Mouse (Mus musculus) duodenum, adult 2 months (tissue): Measurements from ENCODE around the gene Mgat4a. TPM values are rescaled to one million over a fixed set of nuclear protein-coding genes. Genes with fewer than 3 reads are reported as not detected.

Experiments
- polyA plus RNA-seq: library from polyadenylated mRNA; depleted of rRNA; stranded (reverse); fragments of >200 nt; gene quantifications from 2 replicates; pipeline ENCODE4 v1.2.3, GENCODE M21; 2012; ENCODE audit warnings: low replicate concordance; rRNA removed

The Mgat4a gene
- 22.3 and 31.9 TPM in 2 replicates for polyA plus RNA-seq

DNA sequence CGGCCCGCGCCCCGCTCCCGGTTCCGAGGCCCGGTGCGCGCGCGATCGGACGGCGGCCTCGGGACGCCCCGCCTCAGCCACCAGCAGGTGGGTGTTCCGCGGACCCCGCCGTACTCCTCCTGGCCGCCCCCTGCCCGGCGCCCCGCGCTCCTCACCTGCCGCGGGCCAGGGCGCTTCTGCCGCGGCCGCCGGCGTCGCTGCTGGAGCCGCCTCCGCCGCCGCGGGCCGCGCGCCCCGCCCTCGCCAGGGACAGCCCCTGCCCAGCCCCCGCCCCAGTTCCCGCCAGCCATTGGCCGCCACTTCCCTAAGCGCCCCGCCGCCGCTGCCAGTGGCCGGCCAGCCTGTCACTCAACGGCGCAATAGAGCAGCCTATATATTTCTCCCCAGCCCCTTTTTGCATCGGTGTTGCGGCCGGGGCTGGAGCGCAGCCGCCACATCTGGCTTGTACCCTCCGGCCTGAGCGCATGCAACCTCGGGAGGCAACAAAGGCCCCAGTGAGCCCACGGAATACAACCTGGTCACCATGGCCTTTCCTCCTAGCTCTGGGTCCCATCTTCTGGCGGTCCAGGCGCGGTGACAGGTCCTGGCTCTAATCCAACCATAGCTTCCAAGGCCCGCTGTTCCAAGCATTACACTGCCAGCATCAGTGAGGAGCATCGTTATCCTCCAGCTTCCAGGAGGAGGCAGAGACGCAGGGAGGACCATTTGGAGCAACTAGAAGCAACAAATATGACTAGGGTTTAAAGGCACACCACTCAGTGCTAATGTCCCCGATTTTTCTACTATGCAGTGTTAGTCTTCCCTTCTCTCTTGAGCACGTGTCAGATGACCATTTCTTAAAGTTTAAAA is at the start of gene Mgat4a:
Gene Mgat4a, minus strand, starts transcription at position 207 of the 849 bp plus-strand sequence.

GRCm38 (mm10) chr1:37429366-37430296 is 111.2 kb downstream of the Mgat4a start, which contains the start of the genes Coa5 and Unc50:
Gene Coa5 (minus strand): TSS chr1:37430103.
Gene Unc50 (plus strand): TSS chr1:37430139.

Other genes starting within 250 kb of the Mgat4a start
- gene Inpp4a, start 241.2 kb downstream of the Mgat4a start, polyA plus RNA-seq: 8.7 and 11.4 TPM in 2 replicates
- 23.7 and 24.7 TPM in 2 replicates for gene Coa5, start 110.9 kb downstream of the Mgat4a start, polyA plus RNA-seq
- 61.3 and 67.6 TPM in 2 replicates for gene Unc50, start 110.9 kb downstream of the Mgat4a start, polyA plus RNA-seq
- gene 2010300C02Rik, start 179.1 kb upstream of the Mgat4a start, polyA plus RNA-seq: 11.8 and 17.0 TPM in 2 replicates